Mouse (Mus musculus): Measurements from ENCODE around the gene Azi2.

- TF ChIP-seq POLR2A (IDR thresholded peaks at IDR 0.05; ENCODE audit: borderline replicate concordance, low read depth, low read length), result no peak
- TF ChIP-seq CTCF (IDR thresholded peaks at IDR 0.05; ENCODE audit: low read depth, low read length), result no peak
Observed at GRCm38 (mm10) chr9:118024966-118025365, 15.3 kb upstream of the Azi2 start.
